Mouse (Mus musculus): ENCODE results near the gene Cebpe. TPM values are rescaled to one million over a fixed set of nuclear protein-coding genes. Genes with fewer than 3 reads are reported as not detected.

Gene Cebpe
- total RNA-seq, 2 experiments from 2014 or later: not detected

DNA sequence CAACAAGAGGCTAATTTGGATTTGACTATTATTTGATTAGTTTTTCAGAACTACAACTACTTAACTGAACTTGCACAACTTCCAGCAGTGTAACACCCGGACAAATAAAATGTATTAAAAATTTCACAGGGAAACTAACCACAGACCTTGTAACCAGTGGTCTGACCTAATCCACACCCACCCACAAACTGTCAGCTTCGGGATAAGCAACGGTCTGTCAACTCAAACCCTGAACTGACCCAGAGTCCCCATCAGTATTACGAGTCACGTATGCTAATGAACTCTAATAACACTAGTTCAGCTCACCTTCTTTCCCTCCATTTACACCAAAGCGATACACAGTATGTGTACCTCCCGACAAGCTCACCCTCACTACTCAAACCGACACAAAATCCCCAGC is 26.5 kb downstream of the Cebpe start:
- intact Hi-C loops (cut with DNase I): loop anchor here (5.0 kb wide), 1 partner anchor 33 kb away; no protein-coding TSS in a partner anchor
- DNase-seq: no peak

DNA sequence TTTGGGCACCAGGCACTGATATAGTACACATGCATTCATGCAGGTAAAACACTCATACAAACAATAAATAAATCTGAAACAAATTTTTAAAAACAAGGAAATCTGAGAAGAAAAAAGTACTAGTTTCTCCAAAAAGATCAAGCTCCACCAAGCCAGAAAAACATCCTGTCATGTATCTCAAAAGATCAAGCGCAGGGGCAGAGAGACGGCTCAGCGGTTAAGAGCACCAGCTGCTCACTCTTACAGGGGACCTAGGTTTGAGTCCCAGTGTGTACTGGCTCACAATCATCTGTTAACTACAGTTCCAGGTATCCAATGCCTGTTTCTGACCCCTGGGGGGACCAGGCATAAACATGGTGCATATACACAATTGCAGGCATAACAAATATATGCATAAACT is 29.6 kb downstream of the Cebpe start:
- no peak for DNase-seq
- intact Hi-C loops (cut with DNase I): no loop called here

DNA sequence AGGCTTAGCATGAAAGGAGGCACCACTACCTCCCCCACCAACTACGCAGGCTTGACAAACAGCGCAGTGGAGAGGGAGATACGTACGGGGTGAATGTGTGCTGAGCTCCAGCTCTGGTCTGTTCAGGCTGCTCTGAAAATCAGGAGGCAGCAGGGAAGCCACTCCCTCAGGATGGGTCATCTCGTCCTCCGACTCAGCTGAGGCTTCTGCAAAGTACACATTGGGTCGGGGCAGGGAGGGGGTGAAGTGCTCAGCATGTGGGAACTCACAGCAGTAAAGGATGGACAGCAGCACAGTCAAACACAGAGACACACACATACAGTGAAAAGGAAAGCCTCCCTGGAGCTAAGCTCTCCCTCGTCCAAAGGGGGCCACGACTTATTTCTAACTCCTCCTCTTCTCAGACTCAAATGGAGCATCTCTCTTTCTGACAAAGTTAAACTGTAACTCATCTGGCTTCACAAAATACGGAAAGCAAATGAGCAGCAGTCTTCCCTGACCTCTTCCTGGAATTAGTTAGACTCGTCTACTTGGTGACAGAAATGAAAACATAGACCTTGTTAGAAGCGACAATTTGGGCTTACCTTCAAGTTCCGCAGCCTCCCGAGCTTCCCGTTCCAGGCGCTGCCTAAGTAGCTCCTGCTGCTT is 33.2 kb downstream of the Cebpe start:
- intact Hi-C loops (cut with DNase I): no loop called here
- no peak for DNase-seq

DNA sequence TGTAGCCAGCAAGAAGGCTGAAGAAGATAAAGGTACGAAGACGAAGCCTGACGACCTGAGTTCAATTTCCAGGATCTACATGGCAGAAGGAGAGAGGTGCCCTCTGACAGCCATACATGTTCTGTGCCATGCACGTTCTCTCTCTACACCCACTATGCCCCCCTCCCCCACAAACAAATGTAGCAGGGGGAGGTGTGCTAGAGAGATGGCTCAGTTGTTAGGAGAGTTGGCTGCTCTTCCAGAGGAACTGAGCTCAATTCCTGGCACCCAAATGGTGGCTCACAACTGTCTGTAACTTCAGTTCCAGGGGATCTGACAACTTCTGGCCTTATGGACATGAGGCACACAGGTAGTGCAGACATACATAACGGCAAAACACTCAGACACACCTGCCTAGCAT is 35.7 kb downstream of the Cebpe start:
- intact Hi-C loops (cut with DNase I): no loop called here
- no peak for DNase-seq

- intact Hi-C loops (cut with DNase I): no loop called here
- DNase-seq: no peak
These were observed 37.7 kb downstream of the Cebpe start for GRCm38 (mm10) chr14:54674317-54674716.

- intact Hi-C loops (cut with DNase I): no loop called here
- DNase-seq: peak; percentile 29 to 36
These were observed 42.6 kb downstream of the Cebpe start for GRCm38 (mm10) chr14:54669381-54669780.

DNA sequence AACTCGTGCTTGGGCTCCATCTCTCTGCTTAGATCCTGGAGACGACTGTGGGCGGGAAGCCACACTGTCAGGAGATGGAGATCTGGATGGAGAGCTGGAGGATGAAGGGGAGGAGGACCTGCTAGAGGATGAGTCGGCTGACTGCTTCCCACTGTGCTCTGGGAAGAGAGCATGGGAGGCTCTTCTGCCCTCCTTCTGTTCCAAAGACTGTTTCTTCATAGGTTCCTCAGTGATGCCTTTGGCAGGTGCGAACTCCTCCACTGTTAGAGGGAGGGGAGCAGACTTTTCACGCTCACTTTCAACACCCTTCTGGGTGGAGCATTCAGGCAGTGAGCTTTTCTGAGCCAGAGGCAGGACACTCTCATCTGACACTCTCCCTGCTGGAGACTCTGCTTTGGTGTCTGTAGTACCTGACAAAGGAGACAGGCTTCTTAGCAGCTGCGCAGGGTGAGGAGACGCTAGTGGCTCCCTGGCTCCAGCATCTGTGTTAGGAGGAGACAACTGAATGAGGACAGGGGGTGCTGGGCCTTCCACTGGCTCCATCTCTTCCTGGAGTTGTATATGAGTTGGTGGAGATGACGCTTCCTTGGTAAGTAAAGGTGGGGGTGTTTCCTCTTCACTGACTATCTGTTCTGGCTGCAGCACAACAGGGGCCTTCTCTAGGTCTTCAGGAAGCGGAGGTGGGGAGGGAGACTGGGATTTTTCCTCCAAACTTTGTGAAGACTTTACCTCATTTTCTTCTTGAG is 47.3 kb downstream of the Cebpe start:
- intact Hi-C loops (cut with DNase I): no loop called here
- DNase-seq: no peak

Other genes starting within 250 kb of the Cebpe start
- 10 to 100 TPM; 34.2 to 36.1 TPM for gene Lrp10, start 248.0 kb downstream of the Cebpe start, total RNA-seq (2021)
- not detected for gene Rem2, start 236.1 kb downstream of the Cebpe start, total RNA-seq (2021)
- gene Prmt5, start 194.6 kb downstream of the Cebpe start, total RNA-seq (2021): 10 to 100 TPM; 27.7 to 30.7 TPM
- gene Haus4, start 157.6 kb downstream of the Cebpe start, total RNA-seq (2021): 1 to 10 TPM; 3.1 to 3.8 TPM
- 1 to 10 TPM; 1.8 to 2.1 TPM for gene Ajuba, start 134.6 kb downstream of the Cebpe start, total RNA-seq (2021)
- gene 4931414P19Rik, start 106.2 kb downstream of the Cebpe start, total RNA-seq (2021): 1 to 10 TPM; 1.5 to 3.3 TPM
- 100 to 1,000 TPM; 167 to 169 TPM for gene Psmb5, start 94.2 kb downstream of the Cebpe start, total RNA-seq (2021)
- gene Psmb11, start 90.7 kb downstream of the Cebpe start, total RNA-seq (2021): under 1 TPM in 1 of 2 experiments, not detected in 1; 0.26 TPM
- gene Gm17606, start 71.2 kb downstream of the Cebpe start, total RNA-seq (2021): not detected
- gene Cdh24, start 70.8 kb downstream of the Cebpe start, total RNA-seq (2021): under 1 TPM; 0.36 to 0.59 TPM
- gene 1700123O20Rik, start 26.0 kb downstream of the Cebpe start, total RNA-seq (2021): 10 to 100 TPM in 1 of 2 experiments, 1 to 10 TPM in 1; 7.4 to 11.3 TPM
- 10 to 100 TPM; 63.7 to 64.2 TPM for gene Acin1, start 25.2 kb downstream of the Cebpe start, total RNA-seq (2021)
- gene Gm29776, start 13.3 kb downstream of the Cebpe start, total RNA-seq (2021): not detected
- 10 to 100 TPM; 17.5 to 23.4 TPM for gene Slc7a8, start 69.8 kb upstream of the Cebpe start, total RNA-seq (2021)
- 1 to 10 TPM; 2.2 TPM for gene Rnf212b, start 102.0 kb upstream of the Cebpe start, total RNA-seq (2021)
- gene Homez, start 158.8 kb upstream of the Cebpe start, total RNA-seq (2021): 1 to 10 TPM; 2.6 to 4.0 TPM
- gene Ppp1r3e, start 165.4 kb upstream of the Cebpe start, total RNA-seq (2021): 1 to 10 TPM; 2.9 to 3.0 TPM
- 10 to 100 TPM; 20.9 to 25.9 TPM for gene Bcl2l2, start 171.2 kb upstream of the Cebpe start, total RNA-seq (2021)
- gene Gm20521, start 171.3 kb upstream of the Cebpe start, total RNA-seq (2021): not detected
- 10 to 100 TPM; 51.0 to 53.2 TPM for gene Pabpn1, start 180.3 kb upstream of the Cebpe start, total RNA-seq (2021)
- gene Slc22a17, start 201.0 kb upstream of the Cebpe start, total RNA-seq (2021): 1 to 10 TPM; 1.6 to 1.7 TPM
- 1 to 10 TPM; 2.1 to 2.5 TPM for gene Efs, start 214.0 kb upstream of the Cebpe start, total RNA-seq (2021)
- not detected for gene Il25, start 220.5 kb upstream of the Cebpe start, total RNA-seq (2021)
- under 1 TPM in 1 of 2 experiments, not detected in 1; 0.42 TPM for gene Cmtm5, start 224.1 kb upstream of the Cebpe start, total RNA-seq (2021)

Measured in gastrocnemius, postnatal 36 days (tissue).